Mouse (Mus musculus): ENCODE results near the gene Notch1.

- no peak for TF ChIP-seq CTCF (IDR thresholded peaks at IDR 0.05)
- no peak for TF ChIP-seq EP300 (IDR thresholded peaks at IDR 0.05)
Measured at GRCm38 (mm10) chr2:26534616-26535015, 18.2 kb upstream of the Notch1 start.

All from lung, postnatal 0 days (tissue).